Mouse (Mus musculus): Measurements from ENCODE around the gene Hoxd11. TPM values are rescaled to one million over a fixed set of nuclear protein-coding genes. Genes with fewer than 3 reads are reported as not detected.

The Hoxd11 gene
- polyA plus RNA-seq, 1 experiment from 2014 or later, result not detected

DNA sequence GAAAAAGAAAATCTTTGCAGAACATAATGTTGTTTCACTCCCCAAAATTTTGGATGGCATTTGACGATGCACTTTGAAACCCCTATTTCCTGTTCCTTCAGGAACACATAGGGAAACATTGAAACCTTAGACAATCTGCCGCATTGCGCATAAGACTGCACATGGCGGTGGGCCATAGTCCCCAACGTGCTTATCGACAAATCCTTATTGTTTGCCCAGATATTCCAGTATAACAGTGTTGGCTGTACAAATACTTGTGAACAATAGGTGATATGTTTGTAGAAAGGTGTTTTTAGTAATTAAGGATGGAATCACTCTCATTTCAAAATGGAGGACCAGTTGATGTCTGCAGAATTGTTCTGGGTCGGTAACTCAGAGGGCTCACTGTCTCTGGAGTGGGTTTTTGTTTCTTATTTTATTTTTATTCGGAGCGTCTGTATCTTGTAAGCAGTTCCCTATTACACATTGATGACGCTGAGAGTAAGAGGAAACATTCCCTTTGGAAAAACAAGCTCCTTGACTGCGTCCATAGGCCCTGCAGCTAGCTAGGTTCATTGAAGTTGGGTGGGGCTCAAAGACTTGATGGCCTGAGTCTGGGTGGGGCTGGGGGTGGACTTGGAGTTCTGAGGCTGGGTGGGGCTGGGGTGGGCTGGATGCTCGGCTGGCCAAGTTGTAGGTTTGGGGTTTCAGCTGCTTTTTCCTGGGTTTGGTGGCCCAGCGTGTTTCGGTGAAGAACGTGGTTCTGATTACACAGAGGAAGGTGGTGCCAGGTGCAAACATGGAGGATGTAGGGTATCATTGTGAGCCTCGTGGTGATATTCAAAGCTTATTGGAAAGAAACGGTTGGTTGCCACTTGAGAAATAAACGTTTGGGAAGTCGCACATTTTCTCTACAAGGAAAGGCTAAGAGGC is 34.1 kb downstream of the Hoxd11 start:
- ATAC-seq (ENCODE audit: insufficient number of reproducible peaks, insufficient read depth, low FRiP score, low read depth), result no peak
- Histone ChIP-seq H3K4me1 (ENCODE audit: control insufficient read depth, insufficient read depth, low read length) (no peaks in the 10 kb centered on the region; the same call in 1 of the 2 replicates), H3K36me3 (ENCODE audit: control insufficient read depth, insufficient read depth, low read length) (no peaks in the 10 kb centered on the region), H3K27me3 (ENCODE audit: control insufficient read depth, insufficient read depth, low read length) (peaks cover 75% of the 10 kb centered on the region), H3K9me3 (ENCODE audit: control insufficient read depth, low read depth, low read length) (no peaks in the 10 kb centered on the region), H3K9ac (replicated peaks; ENCODE audit: low read depth, low read length) (no peak overlapping the region), H3K27ac (ENCODE audit: low read length) (no peak overlapping the region), H3K4me3 (ENCODE audit: low read depth, low read length) (no peak overlapping the region), H3K4me2 (replicated peaks; ENCODE audit: low read depth, low read length) (no peak overlapping the region)
- 13% methylated on average over 19 of the region's 19 CpGs for WGBS

DNA sequence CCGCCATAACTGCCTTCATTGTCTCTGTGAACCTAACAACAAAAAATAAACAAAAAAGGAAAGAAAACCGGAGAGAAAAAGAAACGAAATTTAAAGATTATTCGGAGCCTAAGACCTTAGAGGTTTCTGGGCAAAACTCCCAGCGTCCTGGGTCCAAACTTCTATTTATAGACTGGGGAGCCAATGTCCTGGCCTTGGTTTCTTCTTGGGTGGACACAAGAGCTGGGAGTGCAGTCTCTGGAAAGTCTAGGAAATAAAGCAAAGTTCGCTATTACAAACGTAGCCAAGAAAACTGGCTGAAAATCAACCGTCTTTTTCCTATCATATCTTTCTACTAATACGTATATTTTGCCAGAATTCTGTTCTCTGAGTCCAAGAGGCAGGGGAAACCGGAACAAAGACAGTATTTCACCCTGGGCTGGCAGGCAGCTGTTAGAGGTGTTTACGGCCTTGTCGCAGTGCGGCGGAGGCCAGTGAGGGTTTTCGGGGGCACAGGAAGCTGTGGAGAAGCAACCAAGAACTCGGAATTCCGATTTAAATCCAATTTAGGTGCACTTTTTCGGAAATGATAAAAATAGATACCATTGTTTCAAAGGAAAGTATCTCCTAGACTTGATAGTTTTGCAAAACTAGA is 34.9 kb downstream of the Hoxd11 start:
- Histone ChIP-seq H3K4me3 (ENCODE audit: low read depth, low read length) (no peak overlapping the region), H3K4me2 (replicated peaks; ENCODE audit: low read depth, low read length) (no peak overlapping the region), H3K27me3 (ENCODE audit: control insufficient read depth, insufficient read depth, low read length) (peaks cover 74% of the 10 kb centered on the region), H3K4me1 (ENCODE audit: control insufficient read depth, insufficient read depth, low read length) (no peaks in the 10 kb centered on the region; the same call in 1 of the 2 replicates), H3K9me3 (ENCODE audit: control insufficient read depth, low read depth, low read length) (no peaks in the 10 kb centered on the region), H3K9ac (replicated peaks; ENCODE audit: low read depth, low read length) (no peak overlapping the region), H3K36me3 (ENCODE audit: control insufficient read depth, insufficient read depth, low read length) (no peaks in the 10 kb centered on the region), H3K27ac (ENCODE audit: low read length) (no peak overlapping the region)
- no peak for ATAC-seq (ENCODE audit: insufficient number of reproducible peaks, insufficient read depth, low FRiP score, low read depth)
- WGBS, result 9% methylated on average over 18 of the region's 18 CpGs

DNA sequence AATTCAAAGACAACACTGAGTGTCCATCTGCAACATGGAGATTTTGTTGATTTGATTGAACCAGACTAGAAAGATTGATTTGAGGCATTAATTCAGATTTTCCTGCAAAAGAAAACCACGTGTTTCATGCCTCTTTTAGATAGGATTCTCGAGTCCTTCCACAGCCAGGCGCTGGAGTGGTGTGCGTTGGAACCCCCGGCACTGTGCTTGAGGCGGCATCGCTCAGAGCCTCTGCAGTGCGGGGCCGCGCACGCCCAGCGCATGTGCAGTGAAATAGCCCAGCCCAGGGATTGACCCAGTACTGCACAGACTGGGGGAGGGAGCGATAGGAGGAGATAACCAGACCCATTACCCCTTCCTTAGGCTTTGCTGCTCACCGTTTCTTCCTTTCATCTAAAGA is 35.5 kb downstream of the Hoxd11 start:
- WGBS, result 4% methylated on average over 14 of the region's 14 CpGs
- Histone ChIP-seq H3K9me3 (ENCODE audit: control insufficient read depth, low read depth, low read length) (no peaks in the 10 kb centered on the region), H3K4me2 (replicated peaks; ENCODE audit: low read depth, low read length) (0 out of 2 replicates have a peak overlapping the region, but pooled peaks have one; percentile 10), H3K36me3 (ENCODE audit: control insufficient read depth, insufficient read depth, low read length) (no peaks in the 10 kb centered on the region), H3K4me3 (ENCODE audit: low read depth, low read length) (no peak overlapping the region), H3K27ac (ENCODE audit: low read length) (no peak overlapping the region), H3K9ac (replicated peaks; ENCODE audit: low read depth, low read length) (no peak overlapping the region), H3K4me1 (ENCODE audit: control insufficient read depth, insufficient read depth, low read length) (no peaks in the 10 kb centered on the region; the same call in 1 of the 2 replicates), H3K27me3 (ENCODE audit: control insufficient read depth, insufficient read depth, low read length) (peaks cover 68% of the 10 kb centered on the region)
- no peak for ATAC-seq (ENCODE audit: insufficient number of reproducible peaks, insufficient read depth, low FRiP score, low read depth)

DNA sequence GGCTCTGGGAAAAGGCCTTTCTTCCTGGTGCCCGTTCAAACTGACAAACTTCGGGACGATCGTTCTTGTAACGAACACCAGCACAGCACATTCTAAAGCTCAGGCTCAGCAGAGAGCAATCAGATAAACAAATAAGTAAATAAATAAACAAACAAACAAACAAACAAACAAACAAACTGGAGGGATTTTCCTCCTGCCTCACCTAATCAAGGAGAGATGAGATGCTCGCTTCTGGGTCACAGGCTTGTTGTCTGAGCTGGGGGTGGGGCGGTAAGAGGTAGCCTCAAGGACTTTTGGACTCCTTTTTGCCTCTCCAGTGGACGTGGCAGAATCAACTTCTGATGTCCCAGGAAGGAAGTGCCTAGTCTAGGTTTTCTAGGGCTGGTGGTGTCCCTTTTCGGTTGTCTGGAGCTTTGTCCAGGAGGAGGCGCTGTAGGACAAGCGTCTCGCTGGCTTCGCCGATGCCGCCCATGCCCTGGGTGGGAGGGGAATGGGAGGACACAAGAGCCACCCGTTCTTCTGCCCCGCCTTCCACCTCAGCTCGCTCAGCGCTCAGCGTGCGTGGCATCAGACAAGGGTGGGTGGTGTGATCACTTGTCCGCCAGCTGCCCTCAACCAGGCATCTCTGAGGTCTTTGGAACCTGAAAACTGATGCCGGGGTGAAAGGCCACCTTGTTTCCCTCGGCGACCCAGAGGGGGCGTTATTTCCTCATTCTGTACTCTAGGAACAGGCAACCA is 36.3 kb downstream of the Hoxd11 start:
- Histone ChIP-seq H3K9me3 (ENCODE audit: control insufficient read depth, low read depth, low read length) (no peaks in the 10 kb centered on the region), H3K27ac (ENCODE audit: low read length) (no peak overlapping the region), H3K4me1 (ENCODE audit: control insufficient read depth, insufficient read depth, low read length) (no peaks in the 10 kb centered on the region; the same call in 1 of the 2 replicates), H3K4me3 (ENCODE audit: low read depth, low read length) (peak overlapping the region; percentile 11; the same call in 1 of the 2 replicates), H3K36me3 (ENCODE audit: control insufficient read depth, insufficient read depth, low read length) (no peaks in the 10 kb centered on the region), H3K4me2 (replicated peaks; ENCODE audit: low read depth, low read length) (peak overlapping the region; percentile 42), H3K27me3 (ENCODE audit: control insufficient read depth, insufficient read depth, low read length) (peaks cover 63% of the 10 kb centered on the region), H3K9ac (replicated peaks; ENCODE audit: low read depth, low read length) (no peak overlapping the region)
- 3% methylated on average over 26 of the region's 26 CpGs for WGBS
- peak; percentile 58 for ATAC-seq (ENCODE audit: insufficient number of reproducible peaks, insufficient read depth, low FRiP score, low read depth)

DNA sequence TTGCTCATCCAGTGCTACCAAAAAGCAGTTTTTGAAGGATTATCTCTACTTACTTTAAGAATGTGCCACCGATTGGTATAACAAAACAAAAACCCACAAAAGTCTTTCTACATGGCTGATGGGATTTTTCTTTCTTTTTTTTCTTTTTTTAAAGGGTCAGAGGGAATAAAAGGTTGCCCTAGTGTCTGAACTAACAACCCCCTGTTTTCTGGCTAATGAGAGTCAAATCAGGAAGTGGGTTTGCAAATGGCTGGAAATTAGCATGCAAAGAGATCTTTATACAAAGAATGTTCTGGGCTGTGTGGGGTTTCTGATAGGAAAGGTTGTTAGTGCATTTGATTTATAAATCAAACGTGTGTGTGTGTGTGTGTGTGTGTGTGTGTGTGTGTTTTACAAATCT is 41.0 kb downstream of the Hoxd11 start:
- H3K9me3 ChIP-seq (ENCODE audit: control insufficient read depth, low read depth, low read length), result no peaks in the 10 kb centered on the region
- H3K4me2 ChIP-seq (replicated peaks; ENCODE audit: low read depth, low read length), result no peak overlapping the region
- 22% methylated on average over 2 of the region's 2 CpGs for WGBS
- H3K9ac ChIP-seq (replicated peaks; ENCODE audit: low read depth, low read length), result no peak overlapping the region
- no peaks in the 10 kb centered on the region for H3K4me1 ChIP-seq (ENCODE audit: control insufficient read depth, insufficient read depth, low read length)
- no peak for ATAC-seq (ENCODE audit: insufficient number of reproducible peaks, insufficient read depth, low FRiP score, low read depth)
- no peaks in the 10 kb centered on the region for H3K36me3 ChIP-seq (ENCODE audit: control insufficient read depth, insufficient read depth, low read length)
- H3K27me3 ChIP-seq (ENCODE audit: control insufficient read depth, insufficient read depth, low read length), result peaks cover 72% of the 10 kb centered on the region
- H3K4me3 ChIP-seq (ENCODE audit: low read depth, low read length), result no peak overlapping the region
- H3K27ac ChIP-seq (ENCODE audit: low read length), result no peak overlapping the region

DNA sequence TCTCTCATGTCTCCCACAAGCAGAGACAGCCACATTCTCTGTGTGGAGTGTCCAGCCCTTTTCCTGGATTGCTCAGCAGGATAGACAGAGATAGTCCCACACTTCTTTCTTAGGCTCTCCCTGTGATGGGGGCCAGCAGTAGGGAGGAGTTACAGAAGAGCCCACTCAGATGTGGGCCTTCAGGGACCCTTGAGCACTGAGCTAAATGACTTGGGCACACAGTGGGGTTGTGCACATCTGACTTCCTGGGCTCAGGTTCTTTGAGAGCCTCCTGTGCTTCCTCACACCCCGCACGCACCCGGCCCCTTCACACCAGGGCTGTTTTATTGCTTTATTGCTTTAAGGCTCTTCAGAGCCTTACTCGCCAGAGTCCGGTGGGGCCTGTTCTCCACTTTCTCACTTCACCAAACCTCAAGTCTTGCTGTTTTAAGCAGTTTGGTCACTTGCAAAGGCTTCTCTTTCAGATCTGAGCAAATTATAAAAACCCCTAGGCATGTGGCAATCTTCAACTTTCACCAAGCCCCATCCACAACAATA is 41.7 kb downstream of the Hoxd11 start:
- H3K4me1 ChIP-seq (ENCODE audit: control insufficient read depth, insufficient read depth, low read length), result no peaks in the 10 kb centered on the region
- H3K27me3 ChIP-seq (ENCODE audit: control insufficient read depth, insufficient read depth, low read length), result peaks cover 75% of the 10 kb centered on the region
- no peaks in the 10 kb centered on the region for H3K9me3 ChIP-seq (ENCODE audit: control insufficient read depth, low read depth, low read length)
- H3K36me3 ChIP-seq (ENCODE audit: control insufficient read depth, insufficient read depth, low read length), result no peaks in the 10 kb centered on the region
- ATAC-seq (ENCODE audit: insufficient number of reproducible peaks, insufficient read depth, low FRiP score, low read depth), result no peak
- no peak overlapping the region for H3K9ac ChIP-seq (replicated peaks; ENCODE audit: low read depth, low read length)
- H3K4me2 ChIP-seq (replicated peaks; ENCODE audit: low read depth, low read length), result no peak overlapping the region
- 24% methylated on average over 5 of the region's 5 CpGs for WGBS
- no peak overlapping the region for H3K27ac ChIP-seq (ENCODE audit: low read length)
- H3K4me3 ChIP-seq (ENCODE audit: low read depth, low read length), result no peak overlapping the region

DNA sequence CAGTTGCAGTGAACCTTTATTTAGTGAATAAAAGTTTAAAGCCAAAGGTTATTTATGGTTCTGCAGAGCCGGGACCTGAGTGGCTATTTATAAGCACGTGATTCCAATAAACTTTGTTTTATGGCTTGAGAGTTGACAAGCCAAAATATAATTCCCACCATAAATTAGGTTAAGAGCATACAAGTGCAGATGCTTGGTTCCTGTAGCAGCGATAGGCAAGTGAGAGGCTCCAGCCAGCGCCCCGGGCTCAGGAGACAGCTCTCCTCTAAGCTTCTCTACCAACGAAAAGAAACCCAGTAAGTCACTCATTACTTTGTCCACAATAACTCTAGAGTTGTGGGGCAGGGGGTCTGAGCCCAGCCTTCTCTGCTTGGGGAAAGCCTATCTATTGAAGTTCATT is 42.5 kb downstream of the Hoxd11 start:
- Histone ChIP-seq H3K4me2 (replicated peaks; ENCODE audit: low read depth, low read length) (no peak overlapping the region), H3K4me3 (ENCODE audit: low read depth, low read length) (no peak overlapping the region), H3K4me1 (ENCODE audit: control insufficient read depth, insufficient read depth, low read length) (no peaks in the 10 kb centered on the region)

DNA sequence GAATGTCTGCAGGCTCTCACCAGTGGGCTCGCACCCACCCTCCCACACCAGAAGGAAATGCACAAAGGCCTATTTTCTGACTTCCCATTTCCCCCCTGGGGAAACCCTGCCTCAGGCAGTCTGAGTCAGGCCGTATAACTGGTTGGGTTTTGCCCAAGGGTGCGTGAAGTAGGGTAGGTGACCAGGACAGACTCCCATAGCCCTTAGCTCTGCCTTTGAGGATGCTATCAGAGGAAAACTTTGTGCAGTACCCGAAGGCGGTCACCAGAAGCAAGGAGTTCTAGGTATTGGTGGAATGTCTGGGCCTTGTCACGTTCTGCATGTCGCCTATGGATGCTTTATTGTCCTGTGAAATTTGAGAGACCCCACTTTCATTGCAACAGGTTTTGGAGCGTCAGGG is 43.6 kb downstream of the Hoxd11 start:
- Histone ChIP-seq H3K4me1 (ENCODE audit: control insufficient read depth, insufficient read depth, low read length) (no peaks in the 10 kb centered on the region), H3K36me3 (ENCODE audit: control insufficient read depth, insufficient read depth, low read length) (no peaks in the 10 kb centered on the region), H3K4me3 (ENCODE audit: low read depth, low read length) (no peak overlapping the region), H3K27ac (ENCODE audit: low read length) (no peak overlapping the region), H3K27me3 (ENCODE audit: control insufficient read depth, insufficient read depth, low read length) (peaks cover 69% of the 10 kb centered on the region), H3K4me2 (replicated peaks; ENCODE audit: low read depth, low read length) (no peak overlapping the region), H3K9ac (replicated peaks; ENCODE audit: low read depth, low read length) (no peak overlapping the region), H3K9me3 (ENCODE audit: control insufficient read depth, low read depth, low read length) (no peaks in the 10 kb centered on the region)
- ATAC-seq (ENCODE audit: insufficient number of reproducible peaks, insufficient read depth, low FRiP score, low read depth), result no peak
- WGBS, result 31% methylated on average over 8 of the region's 8 CpGs

More for the DNA sequence above, 42.5 kb downstream of the Hoxd11 start:
- Histone ChIP-seq H3K9me3 (ENCODE audit: control insufficient read depth, low read depth, low read length) (no peaks in the 10 kb centered on the region), H3K9ac (replicated peaks; ENCODE audit: low read depth, low read length) (no peak overlapping the region), H3K27me3 (ENCODE audit: control insufficient read depth, insufficient read depth, low read length) (peaks cover 74% of the 10 kb centered on the region), H3K27ac (ENCODE audit: low read length) (no peak overlapping the region), H3K36me3 (ENCODE audit: control insufficient read depth, insufficient read depth, low read length) (no peaks in the 10 kb centered on the region)
- 10% methylated on average over 6 of the region's 6 CpGs for WGBS
- no peak for ATAC-seq (ENCODE audit: insufficient number of reproducible peaks, insufficient read depth, low FRiP score, low read depth)

Data from stomach, embryonic 14.5 days (tissue).